Mouse (Mus musculus): Measurements from ENCODE around the gene Usp24. TPM values are rescaled to one million over a fixed set of nuclear protein-coding genes. Genes with fewer than 3 reads are reported as not detected.

Usp24 gene
- polyA plus RNA-seq, 1 experiment from 2014 or later, result 9.4 TPM

DNA sequence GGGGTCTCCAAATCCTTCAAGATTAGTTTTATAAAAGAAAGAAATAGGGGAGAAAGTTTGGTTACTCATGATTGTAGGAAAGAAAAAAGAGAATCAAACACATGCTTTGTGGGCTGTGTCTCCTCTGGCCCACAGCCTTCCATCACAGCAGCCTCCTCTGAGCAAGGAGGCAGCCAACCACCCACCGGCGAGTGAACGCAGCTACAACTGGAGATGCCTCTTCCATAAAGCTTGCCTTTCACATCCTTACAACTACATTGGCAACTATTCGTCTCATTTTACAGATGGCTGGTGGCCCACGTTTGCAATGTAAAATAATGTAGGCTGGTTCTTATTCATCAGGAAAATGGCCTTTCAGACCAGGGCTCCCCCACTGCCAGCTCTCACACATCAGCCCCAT lies 121.2 kb downstream of the Usp24 start:
- Histone ChIP-seq H3K9ac (no peak overlapping the region), H3K4me3 (no peak overlapping the region), H3K27ac (no peak overlapping the region), H3K9me3 (no peaks in the 10 kb centered on the region), H3K27me3 (no peaks in the 10 kb centered on the region), H3K4me2 (replicated peaks) (no peak overlapping the region), H3K36me3 (peaks cover 87% of the 10 kb centered on the region), H3K4me1 (peaks cover 3% of the 10 kb centered on the region)
- 93% methylated on average over 5 of the region's 5 CpGs for WGBS
- ATAC-seq (ENCODE audit: low FRiP score, low read depth), result no peak

DNA sequence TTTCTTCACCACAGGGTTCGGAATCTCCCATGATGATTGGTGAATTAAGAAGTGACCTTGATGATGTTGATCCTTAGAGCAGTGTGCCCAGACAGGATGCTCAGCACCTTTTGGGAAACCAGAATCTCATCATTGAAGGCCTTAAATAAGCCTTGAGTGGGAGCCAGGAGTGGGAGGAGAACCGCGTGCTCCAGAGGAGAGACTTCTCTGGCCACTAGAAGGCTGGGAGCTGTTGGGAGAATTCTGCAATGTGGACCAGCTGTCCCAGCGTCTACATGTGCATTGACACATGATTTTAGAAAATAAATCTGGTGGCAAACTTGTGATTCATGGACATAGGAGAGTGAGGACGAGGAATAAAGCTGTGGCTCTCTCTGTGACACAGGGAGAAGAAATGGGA lies 122.8 kb downstream of the Usp24 start:
- Histone ChIP-seq H3K27ac (no peak overlapping the region), H3K9ac (no peak overlapping the region), H3K4me1 (peaks cover 3% of the 10 kb centered on the region), H3K4me3 (no peak overlapping the region), H3K27me3 (no peaks in the 10 kb centered on the region), H3K36me3 (peaks cover 85% of the 10 kb centered on the region), H3K4me2 (replicated peaks) (no peak overlapping the region), H3K9me3 (no peaks in the 10 kb centered on the region)
- 90% methylated on average over 5 of the region's 5 CpGs for WGBS
- no peak for ATAC-seq (ENCODE audit: low FRiP score, low read depth)

DNA sequence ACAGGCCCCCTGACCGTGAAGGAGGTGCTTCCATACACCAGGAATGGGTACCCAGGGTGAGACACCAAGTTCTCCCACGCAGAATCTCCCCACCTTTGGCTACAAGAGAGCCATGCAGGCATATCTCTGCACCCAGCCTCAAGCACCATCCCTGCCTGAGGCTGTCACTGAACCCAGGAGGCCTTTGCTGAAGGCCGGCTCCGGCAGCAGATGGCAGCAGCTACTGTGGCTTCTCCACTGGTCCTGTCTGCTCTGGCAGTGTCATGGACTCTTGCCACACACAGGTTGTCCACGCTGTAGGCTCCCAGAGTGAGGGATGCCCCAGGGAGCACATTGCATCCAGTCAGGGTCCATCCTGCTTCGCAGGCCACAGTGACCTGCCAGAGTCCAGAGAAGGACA lies 127.2 kb downstream of the Usp24 start:
- WGBS, result 77% methylated on average over 6 of the region's 6 CpGs
- ATAC-seq (ENCODE audit: low FRiP score, low read depth), result no peak

DNA sequence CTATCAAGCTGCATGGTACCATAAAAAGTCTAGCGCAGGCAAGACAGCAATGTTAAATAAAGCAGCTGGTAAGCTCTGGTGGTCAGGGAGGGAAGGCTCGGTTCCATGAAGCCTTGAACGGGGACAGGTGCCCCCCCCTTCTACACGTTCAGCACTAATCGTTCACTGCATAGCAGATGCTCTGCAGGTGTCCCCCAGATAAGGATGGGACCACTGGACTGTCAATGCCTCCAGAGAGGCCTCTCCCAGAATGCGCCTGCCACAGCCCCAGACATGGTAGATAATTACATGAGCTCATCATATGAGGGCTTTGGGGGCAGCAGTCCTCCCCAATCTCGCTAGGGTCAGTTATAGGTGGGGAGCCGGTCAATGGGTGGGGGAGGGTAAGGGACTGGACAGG lies 133.3 kb downstream of the Usp24 start:
- ATAC-seq (ENCODE audit: low FRiP score, low read depth), result no peak

More for the DNA sequence above, 127.2 kb downstream of the Usp24 start:
- Histone ChIP-seq H3K36me3 (peaks cover 45% of the 10 kb centered on the region), H3K9me3 (no peaks in the 10 kb centered on the region), H3K27ac (no peak overlapping the region), H3K27me3 (no peaks in the 10 kb centered on the region), H3K4me2 (replicated peaks) (no peak overlapping the region), H3K4me3 (no peak overlapping the region), H3K9ac (no peak overlapping the region), H3K4me1 (peaks cover 3% of the 10 kb centered on the region)

DNA sequence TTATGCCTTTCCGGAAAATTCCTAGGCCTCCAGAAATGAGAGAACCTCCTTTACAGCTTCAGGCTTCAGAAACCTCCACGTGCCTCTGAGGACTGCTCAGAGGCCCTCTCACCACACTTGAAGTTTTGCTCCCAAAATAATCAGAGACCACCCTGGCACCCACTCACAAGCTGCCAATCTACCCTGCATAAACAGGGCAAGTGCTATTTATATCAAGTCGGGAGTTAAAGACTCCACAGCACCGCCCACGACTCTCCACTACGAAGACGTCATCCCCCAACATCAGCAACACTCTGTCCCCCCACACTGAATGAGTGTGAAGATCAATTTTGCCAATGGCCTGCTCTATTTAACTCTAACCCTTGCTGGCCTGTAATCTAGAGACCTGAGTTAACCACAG lies 136.4 kb downstream of the Usp24 start:
- H3K9me3 ChIP-seq, result no peaks in the 10 kb centered on the region
- H3K4me1 ChIP-seq, result no peaks in the 10 kb centered on the region
- no peak for ATAC-seq (ENCODE audit: low FRiP score, low read depth)
- no peak overlapping the region for H3K4me3 ChIP-seq
- no peak overlapping the region for H3K27ac ChIP-seq
- no peak overlapping the region for H3K4me2 ChIP-seq (replicated peaks)
- no peaks in the 10 kb centered on the region for H3K36me3 ChIP-seq
- no peaks in the 10 kb centered on the region for H3K27me3 ChIP-seq
- H3K9ac ChIP-seq, result no peak overlapping the region
- 74% methylated on average over 7 of the region's 7 CpGs for WGBS

More for the DNA sequence above, 133.3 kb downstream of the Usp24 start:
- H3K27ac ChIP-seq, result no peak overlapping the region
- no peak overlapping the region for H3K9ac ChIP-seq
- no peak overlapping the region for H3K4me2 ChIP-seq (replicated peaks)
- 83% methylated on average over 8 of the region's 8 CpGs for WGBS
- no peak overlapping the region for H3K4me3 ChIP-seq
- H3K36me3 ChIP-seq, result no peaks in the 10 kb centered on the region
- no peaks in the 10 kb centered on the region for H3K9me3 ChIP-seq
- H3K27me3 ChIP-seq, result no peaks in the 10 kb centered on the region
- no peaks in the 10 kb centered on the region for H3K4me1 ChIP-seq

DNA sequence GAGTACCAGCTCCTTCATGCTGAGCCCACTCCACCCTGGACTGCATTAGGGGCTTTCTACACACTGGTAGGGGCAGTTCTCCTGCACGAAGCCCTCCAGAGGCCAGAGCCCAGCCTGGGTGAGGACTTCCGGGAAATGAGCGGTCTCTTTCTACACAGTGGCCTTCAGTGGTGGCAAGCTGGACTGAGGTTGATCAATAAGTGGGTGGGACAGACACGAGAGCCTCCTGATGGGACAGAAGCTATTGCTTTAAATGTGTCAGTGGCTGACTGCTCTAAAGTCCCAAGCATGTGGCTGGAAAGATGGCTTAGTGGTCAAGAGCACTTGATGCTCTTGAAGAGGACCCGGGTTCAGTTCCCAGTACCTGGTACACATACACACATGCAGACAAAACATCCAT lies 137.1 kb downstream of the Usp24 start:
- H3K4me3 ChIP-seq, result no peak overlapping the region
- no peak overlapping the region for H3K27ac ChIP-seq
- no peak overlapping the region for H3K9ac ChIP-seq
- no peaks in the 10 kb centered on the region for H3K36me3 ChIP-seq
- H3K27me3 ChIP-seq, result no peaks in the 10 kb centered on the region
- 92% methylated on average over 5 of the region's 5 CpGs for WGBS
- H3K9me3 ChIP-seq, result no peaks in the 10 kb centered on the region
- no peaks in the 10 kb centered on the region for H3K4me1 ChIP-seq
- H3K4me2 ChIP-seq (replicated peaks), result no peak overlapping the region
- ATAC-seq (ENCODE audit: low FRiP score, low read depth), result no peak

DNA sequence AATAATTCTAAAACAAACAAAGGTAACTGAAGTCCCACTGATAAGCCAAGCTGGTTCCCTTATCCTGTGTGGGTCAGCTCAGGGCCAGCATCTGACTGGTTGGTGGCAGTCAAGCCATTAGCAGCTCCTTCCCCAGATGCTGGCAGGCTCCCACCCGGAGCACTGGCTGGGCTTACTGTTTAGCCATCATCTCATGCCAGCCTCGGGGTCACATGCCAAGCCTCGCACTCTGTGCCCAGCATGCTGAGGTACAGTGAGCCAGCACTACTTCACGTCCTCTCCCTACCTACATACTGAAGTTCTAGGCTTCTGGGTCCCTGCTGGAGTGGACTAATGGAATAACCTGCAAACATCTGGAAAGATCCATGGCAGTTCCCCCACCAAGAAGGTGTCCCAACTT lies 137.5 kb downstream of the Usp24 start:
- H3K36me3 ChIP-seq, result no peaks in the 10 kb centered on the region
- H3K9me3 ChIP-seq, result no peaks in the 10 kb centered on the region
- no peak overlapping the region for H3K9ac ChIP-seq
- no peak overlapping the region for H3K4me2 ChIP-seq (replicated peaks)
- H3K4me3 ChIP-seq, result no peak overlapping the region
- no peaks in the 10 kb centered on the region for H3K4me1 ChIP-seq
- no peaks in the 10 kb centered on the region for H3K27me3 ChIP-seq
- 86% methylated on average over 4 of the region's 4 CpGs for WGBS
- H3K27ac ChIP-seq, result no peak overlapping the region
- no peak for ATAC-seq (ENCODE audit: low FRiP score, low read depth)

DNA sequence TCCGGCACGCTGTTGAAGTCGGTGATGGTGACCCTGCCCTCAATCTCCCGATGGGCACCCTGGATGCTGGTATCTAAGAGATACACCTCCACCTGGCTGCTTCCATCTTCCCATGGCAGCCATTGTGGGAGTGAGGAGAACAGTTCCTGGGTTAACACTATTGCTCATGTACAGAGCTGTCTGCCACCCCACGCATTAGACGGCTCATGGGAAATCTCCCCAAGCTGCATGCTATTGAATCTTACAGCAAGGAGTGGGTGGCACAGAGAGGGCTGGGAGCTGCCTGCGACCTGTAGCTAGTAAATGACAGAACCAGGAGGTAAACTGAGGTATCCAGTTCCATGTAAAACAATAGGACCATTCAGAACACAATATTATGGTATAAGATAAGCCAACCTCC lies 138.5 kb downstream of the Usp24 start:
- Histone ChIP-seq H3K36me3 (no peaks in the 10 kb centered on the region), H3K27me3 (no peaks in the 10 kb centered on the region), H3K4me2 (replicated peaks) (no peak overlapping the region), H3K9me3 (no peaks in the 10 kb centered on the region), H3K27ac (no peak overlapping the region), H3K4me3 (no peak overlapping the region), H3K9ac (no peak overlapping the region), H3K4me1 (no peaks in the 10 kb centered on the region)
- no peak for ATAC-seq (ENCODE audit: low FRiP score, low read depth)
- WGBS, result 86% methylated on average over 7 of the region's 7 CpGs

DNA sequence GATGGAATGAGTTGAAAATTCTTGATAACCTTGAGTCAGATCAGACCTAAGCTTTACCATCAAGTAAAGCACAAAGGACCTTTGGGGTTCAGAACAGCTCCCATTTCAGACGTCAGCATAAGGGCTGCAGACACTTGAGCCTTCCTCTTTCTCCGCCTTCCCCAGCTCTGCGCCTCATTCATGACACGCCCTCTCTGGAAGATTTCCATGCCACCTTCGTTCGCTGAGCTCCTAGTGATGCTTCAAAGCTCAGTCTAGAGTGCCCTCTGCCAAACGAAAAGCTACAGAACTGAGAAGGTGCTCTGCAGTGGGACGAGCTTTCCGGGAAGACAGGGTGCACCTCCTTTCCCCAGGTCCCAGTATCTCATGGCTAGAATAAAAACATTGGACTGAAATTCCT lies 146.0 kb downstream of the Usp24 start:
- no peak overlapping the region for H3K9ac ChIP-seq
- H3K4me3 ChIP-seq, result no peak overlapping the region
- H3K36me3 ChIP-seq, result no peaks in the 10 kb centered on the region
- H3K9me3 ChIP-seq, result no peaks in the 10 kb centered on the region
- no peak overlapping the region for H3K4me2 ChIP-seq (replicated peaks)
- 74% methylated on average over 9 of the region's 9 CpGs for WGBS
- H3K4me1 ChIP-seq, result peaks cover 14% of the 10 kb centered on the region
- ATAC-seq (ENCODE audit: low FRiP score, low read depth), result no peak
- peaks cover 49% of the 10 kb centered on the region for H3K27me3 ChIP-seq
- H3K27ac ChIP-seq, result no peak overlapping the region

DNA sequence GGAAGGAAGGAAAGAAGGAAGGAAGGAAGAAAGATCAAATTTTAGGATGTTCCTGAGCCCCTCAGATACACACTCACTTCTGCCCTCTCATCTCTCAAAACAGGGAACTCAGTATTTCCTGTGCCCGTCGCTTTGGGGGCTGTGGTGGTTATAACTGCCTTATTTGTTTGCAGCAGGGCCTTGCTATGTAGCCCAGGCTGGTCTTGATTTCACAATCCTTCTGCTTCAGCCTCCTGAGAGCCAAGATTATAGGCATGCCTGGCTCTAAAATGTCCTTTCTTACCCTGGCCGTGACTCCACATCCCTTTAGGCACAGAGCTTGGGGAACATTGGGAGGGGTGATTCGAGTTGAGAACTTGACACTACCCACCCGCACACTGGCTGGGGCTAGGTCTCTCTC lies 146.5 kb downstream of the Usp24 start:
- ATAC-seq (ENCODE audit: low FRiP score, low read depth), result no peak
- Histone ChIP-seq H3K9ac (no peak overlapping the region), H3K27me3 (peaks cover 49% of the 10 kb centered on the region), H3K36me3 (no peaks in the 10 kb centered on the region), H3K9me3 (no peaks in the 10 kb centered on the region), H3K4me2 (replicated peaks) (no peak overlapping the region), H3K4me3 (no peak overlapping the region), H3K4me1 (peaks cover 14% of the 10 kb centered on the region), H3K27ac (no peak overlapping the region)
- 68% methylated on average over 5 of the region's 5 CpGs for WGBS

DNA sequence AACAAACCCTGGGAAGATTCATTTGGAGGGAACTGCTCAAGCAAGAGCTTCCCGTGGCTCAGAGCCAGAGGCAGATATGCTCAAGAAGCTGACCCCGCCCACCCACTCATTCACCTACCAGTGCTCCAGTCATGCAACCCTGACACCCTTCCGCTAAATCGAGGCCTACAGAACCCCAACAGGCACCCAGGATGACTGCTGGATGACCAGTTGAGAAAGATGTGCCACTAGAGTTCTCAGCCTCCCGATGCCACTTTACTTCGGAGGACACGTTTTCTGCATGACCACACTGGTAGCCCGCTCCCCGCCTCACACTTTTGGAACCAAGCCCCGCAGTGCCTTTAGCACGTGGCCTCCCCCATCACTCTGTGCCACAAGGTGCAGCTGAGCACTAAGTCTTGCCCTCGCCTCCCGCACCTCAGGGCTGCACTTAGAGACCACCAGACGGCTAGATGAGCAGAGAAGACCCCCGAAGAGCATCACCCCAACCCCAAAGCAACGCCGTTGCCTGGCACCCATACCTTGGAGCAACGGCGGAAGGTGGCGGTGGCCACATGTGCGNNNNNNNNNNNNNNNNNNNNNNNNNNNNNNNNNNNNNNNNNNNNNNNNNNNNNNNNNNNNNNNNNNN lies 147.3 kb downstream of the Usp24 start:
- peak overlapping the region; percentile 44 for H3K4me3 ChIP-seq
- no peaks in the 10 kb centered on the region for H3K36me3 ChIP-seq
- peaks cover 49% of the 10 kb centered on the region for H3K27me3 ChIP-seq
- H3K4me2 ChIP-seq (replicated peaks), result peak overlapping the region; percentile 77
- H3K27ac ChIP-seq, result no peak overlapping the region
- no peak for ATAC-seq (ENCODE audit: low FRiP score, low read depth)
- H3K4me1 ChIP-seq, result peaks cover 14% of the 10 kb centered on the region
- 26% methylated on average over 21 of the region's 21 CpGs for WGBS
- H3K9me3 ChIP-seq, result no peaks in the 10 kb centered on the region
- peak overlapping the region; percentile 66 for H3K9ac ChIP-seq

DNA sequence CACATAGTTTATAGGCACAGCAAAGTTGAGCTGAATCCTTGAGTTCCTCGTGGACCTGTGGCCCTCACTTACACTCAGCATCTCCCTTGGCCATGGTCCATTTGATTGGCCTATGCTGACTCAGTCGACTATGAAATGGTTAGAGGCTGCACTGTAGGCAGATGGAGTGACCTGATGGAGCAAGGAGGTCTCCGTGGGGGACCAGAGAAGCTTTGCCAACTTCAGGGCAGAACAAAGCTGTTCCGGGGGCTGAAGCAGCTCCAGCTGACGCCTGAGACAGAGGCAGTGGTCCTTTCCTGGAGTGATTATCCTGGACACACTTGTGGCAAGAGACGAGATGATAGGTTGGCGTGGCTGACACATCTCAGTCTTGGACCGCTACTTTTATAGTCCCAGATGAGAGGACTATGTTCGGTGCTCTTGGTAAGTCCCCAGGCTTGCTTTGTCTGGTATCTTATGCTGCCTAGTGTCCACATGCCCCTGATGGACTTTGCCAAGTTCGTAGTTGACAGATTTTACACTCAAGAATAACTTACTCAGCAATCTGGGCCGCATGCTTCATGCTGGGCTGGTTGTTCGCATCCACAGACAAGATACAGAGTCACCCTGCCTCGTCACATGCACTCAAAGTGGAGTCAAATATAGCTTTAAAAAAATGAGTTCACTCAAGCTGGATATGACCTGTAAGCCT lies 151.6 kb downstream of the Usp24 start:
- ATAC-seq (ENCODE audit: low FRiP score, low read depth), result no peak
- 83% methylated on average over 13 of the region's 13 CpGs for WGBS
- no peak overlapping the region for H3K9ac ChIP-seq
- H3K4me1 ChIP-seq, result peaks cover 14% of the 10 kb centered on the region
- peaks cover 32% of the 10 kb centered on the region for H3K27me3 ChIP-seq
- H3K9me3 ChIP-seq, result no peaks in the 10 kb centered on the region
- no peak overlapping the region for H3K4me2 ChIP-seq (replicated peaks)
- H3K4me3 ChIP-seq, result no peak overlapping the region
- H3K27ac ChIP-seq, result no peak overlapping the region
- no peaks in the 10 kb centered on the region for H3K36me3 ChIP-seq

DNA sequence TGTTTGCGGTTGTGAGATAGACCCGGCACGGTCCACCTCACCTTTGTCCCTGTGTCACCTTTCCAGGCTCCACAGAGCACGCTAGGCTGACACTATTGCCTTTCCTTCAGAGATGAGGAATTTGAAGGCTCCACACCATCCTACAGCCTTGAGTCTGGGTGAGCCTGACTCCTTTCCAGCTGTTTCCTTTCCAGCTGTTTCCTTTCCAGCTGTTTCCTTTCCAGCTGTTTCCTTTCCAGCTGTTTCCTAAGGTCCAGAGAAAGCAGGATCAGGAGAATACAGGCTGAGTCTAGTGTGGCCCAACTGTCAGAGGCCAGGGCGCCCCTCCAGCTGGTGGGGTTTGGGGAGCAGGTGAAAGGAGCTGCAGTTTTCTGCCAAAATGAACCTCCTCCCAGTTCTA lies 154.9 kb downstream of the Usp24 start:
- Histone ChIP-seq H3K4me1 (no peaks in the 10 kb centered on the region), H3K4me3 (no peak overlapping the region), H3K9ac (no peak overlapping the region), H3K4me2 (replicated peaks) (no peak overlapping the region), H3K27ac (no peak overlapping the region), H3K36me3 (no peaks in the 10 kb centered on the region), H3K9me3 (no peaks in the 10 kb centered on the region), H3K27me3 (peaks cover 11% of the 10 kb centered on the region)
- ATAC-seq (ENCODE audit: low FRiP score, low read depth), result no peak
- WGBS, result 76% methylated on average over 5 of the region's 5 CpGs

All from limb, embryonic 13.5 days (tissue).